Mouse (Mus musculus) lung, adult 2 months (tissue): ENCODE measurements around the gene Kcnc1. TPM values are rescaled to one million over a fixed set of nuclear protein-coding genes. Genes with fewer than 3 reads are reported as not detected.

Experiments
- DNase-seq: peaks from one replicate; pipeline ENCODE4 v3.0.0; 2022
- H3K4me1 ChIP-seq: fragments of 200-500 bp; 2 replicates; pipeline ENCODE4 v1.6.1; 2011; ENCODE audit warnings: low read length; ENCODE audit not compliant: control insufficient read depth, insufficient read depth
- H3K4me3 ChIP-seq: fragments of 200-500 bp; replicated peaks from 2 replicates; pipeline ENCODE3; 2011; ENCODE audit warnings: low read depth, mild to moderate bottlenecking, control low read depth, low read length; ENCODE audit errors: extremely low read depth
- CTCF ChIP-seq: fragments of 200-500 bp; IDR thresholded peaks from 2 replicates; pipeline ENCODE4 v1.5.1; 2011; ENCODE audit warnings: mild to moderate bottlenecking, low read length, control low read depth; ENCODE audit not compliant: insufficient read depth
- POLR2A ChIP-seq: fragments of 200-500 bp; IDR thresholded peaks from 2 replicates; pipeline ENCODE4 v1.6.1; 2011; ENCODE audit warnings: low read depth, mild to moderate bottlenecking, control low read depth, low read length, borderline replicate concordance; ENCODE audit errors: extremely low read depth
- WGBS: fragments of 180-500 bp; shearing (Covaris S2); methylation state at CpG from one replicate; pipeline ENCODE4 v1.1.7; 2018; 5-methylcytosine and 5-hydroxymethylcytosine counted together
- polyA plus RNA-seq: library from polyadenylated mRNA; depleted of rRNA; stranded (reverse); fragments of >200 nt; gene quantifications from 2 replicates; pipeline ENCODE4 v1.2.3, GENCODE M21; 2012

Kcnc1 gene
- polyA plus RNA-seq, 1 experiment: 0.40 TPM

DNA sequence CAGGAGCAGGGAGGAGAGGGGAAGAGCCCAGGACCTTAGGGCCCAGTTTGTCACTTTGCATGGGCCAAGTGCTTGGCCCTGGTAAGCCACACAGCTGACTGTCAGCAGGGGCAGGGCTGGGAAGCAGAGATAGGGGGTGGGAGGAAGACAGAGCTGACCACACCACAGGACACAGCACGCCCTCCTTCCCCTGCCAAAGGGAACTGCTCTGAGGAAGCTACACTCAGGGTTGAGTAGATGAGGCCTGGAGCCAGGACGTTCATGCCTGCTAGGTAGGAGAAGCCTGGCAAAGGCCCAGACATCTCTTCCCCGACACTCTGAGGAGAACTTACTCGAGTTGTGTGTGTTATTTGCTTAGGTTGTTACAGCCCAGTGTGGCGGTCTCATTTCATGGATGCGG lies 49.6 kb downstream of the Kcnc1 start:
- WGBS: 46% methylated on average over 6 of the region's 6 CpGs
- no peak for TF ChIP-seq POLR2A
- no peak for TF ChIP-seq CTCF
- no peaks in the 10 kb centered on the region for H3K4me1 ChIP-seq
- no peak overlapping the region for H3K4me3 ChIP-seq
- DNase-seq: no peak

DNA sequence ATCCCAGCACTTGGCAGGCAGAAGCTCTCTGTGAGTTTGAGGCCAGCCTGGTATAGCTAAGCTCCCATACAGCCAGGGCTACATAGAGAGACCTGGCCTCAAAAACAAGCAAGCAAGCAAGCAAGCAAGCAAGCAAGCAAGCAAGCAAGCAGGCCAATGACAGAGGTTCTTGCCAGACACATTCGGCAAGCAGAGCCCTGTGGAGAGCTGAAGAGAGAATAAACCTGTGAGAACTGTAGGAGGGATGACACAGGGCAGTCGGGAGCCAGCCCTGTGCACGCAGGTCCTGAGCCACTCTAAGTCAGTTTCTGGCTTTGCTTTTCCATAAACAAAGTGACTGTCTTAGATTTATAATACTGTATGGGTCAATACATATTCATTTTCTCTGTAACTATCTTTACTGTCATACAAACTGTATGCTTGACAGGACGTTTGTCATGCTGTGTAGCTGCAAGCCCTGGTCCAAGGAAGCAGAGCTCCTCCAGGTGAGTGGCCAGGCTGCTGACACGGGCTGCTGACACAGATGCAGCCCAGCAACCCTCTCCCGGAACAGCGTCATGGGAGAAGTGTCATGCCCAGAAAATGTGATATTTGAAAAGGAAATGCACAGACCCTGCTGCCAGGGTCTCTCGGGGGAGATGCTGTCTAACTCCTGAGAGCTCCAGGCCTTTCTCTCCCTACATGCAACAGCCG lies 51.3 kb downstream of the Kcnc1 start:
- Histone ChIP-seq H3K4me3 (no peak overlapping the region), H3K4me1 (no peaks in the 10 kb centered on the region)
- DNase-seq: no peak
- WGBS: 51% methylated on average over 9 of the region's 9 CpGs
- TF ChIP-seq CTCF: no peak
- TF ChIP-seq POLR2A: no peak

DNA sequence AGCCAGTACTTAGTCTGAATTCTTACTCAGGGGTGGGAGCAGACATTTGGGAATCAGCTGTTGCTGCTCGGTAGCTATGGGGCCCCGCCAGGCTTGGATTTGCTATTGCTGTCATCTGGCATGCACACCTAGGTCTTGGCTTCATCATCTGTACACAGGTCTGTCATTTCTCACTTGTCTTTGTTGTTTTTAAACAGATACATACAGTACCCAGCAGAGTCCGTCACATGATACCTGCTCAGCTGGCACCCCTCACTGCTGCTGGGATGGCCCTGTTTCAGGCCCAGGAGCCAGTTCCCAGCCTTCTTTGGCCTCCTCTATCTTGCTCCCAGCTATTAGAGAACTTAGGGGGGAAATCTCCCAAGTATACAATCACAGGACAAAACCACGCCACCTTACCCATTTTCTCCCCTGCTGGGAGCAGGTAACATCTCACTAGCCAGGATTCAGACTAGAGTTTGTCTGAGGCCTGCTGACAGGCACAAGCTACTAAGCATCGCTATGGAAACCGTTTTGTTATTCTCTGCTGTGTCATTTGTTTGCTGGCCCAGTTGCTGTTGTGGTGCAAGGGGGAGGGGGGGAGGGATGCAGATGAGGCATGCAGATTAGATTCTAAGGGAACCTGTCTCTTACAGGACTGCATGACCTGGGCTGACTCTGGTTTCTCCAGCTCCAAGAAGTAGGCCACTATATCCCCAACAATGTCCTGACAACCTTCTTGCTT lies 52.8 kb downstream of the Kcnc1 start:
- 64% methylated on average over 6 of the region's 6 CpGs for WGBS
- no peak for TF ChIP-seq POLR2A
- DNase-seq: no peak
- Histone ChIP-seq H3K4me3 (no peak overlapping the region), H3K4me1 (no peaks in the 10 kb centered on the region)

DNA sequence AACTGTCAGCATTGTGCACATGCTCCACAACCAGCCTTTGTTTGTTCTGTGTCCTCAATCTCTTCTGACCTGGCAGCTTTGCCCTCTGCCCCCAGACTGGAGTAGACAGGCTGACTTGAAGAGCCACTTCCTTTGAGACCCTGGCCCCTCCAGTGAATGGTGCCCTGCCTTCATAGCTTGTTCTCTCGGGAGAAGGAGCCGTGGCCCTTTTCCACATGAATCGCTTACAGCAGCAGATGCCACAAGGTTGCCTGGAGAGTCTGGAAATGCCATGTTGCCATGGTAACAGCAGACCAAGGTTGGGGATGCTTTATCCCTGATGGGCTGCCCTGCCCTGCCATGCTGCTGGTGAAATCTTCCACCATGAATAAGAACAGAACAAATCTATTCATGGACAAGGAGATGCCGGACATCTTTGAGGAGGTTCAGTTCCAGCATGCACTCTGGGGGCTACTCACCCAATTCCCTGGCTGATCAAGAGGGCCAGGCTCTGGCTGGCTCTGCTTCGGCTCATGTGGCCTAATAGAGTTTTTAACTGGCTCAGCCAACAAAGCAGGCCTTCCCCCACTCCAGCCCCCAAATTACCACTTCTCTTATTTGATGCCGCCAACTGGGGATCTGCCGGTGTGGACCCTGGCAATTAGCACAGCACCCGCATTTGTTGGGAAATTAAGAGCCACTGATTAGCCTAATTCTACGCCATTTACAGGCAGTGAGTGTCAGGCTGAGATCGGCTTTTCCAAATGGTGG lies 57.8 kb downstream of the Kcnc1 start:
- Histone ChIP-seq H3K4me1 (no peaks in the 10 kb centered on the region), H3K4me3 (no peak overlapping the region)
- TF ChIP-seq CTCF (no peak), POLR2A (no peak)
- DNase-seq: no peak
- WGBS: 49% methylated on average over 10 of the region's 10 CpGs

DNA sequence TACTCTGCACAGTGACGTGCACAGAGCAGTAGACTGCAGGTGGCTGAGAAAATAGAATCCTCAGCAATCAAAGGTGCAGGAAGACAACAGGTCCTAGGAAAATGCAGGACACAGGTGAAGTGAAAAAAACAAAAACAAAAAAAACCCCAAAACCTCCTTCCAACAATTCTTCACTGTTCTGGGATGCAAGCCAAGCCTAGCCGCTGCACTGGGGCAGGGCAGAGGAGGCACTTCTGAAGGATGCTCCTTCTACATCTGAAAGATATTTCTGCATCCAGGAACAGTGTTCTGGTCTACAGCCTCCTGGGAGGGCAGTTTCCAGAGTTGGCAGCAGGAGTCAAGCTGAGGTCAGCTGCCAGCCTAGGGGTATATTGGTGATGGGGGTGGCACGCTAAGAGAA lies 61.6 kb downstream of the Kcnc1 start:
- TF ChIP-seq CTCF (no peak), POLR2A (no peak)
- H3K4me1 ChIP-seq: no peaks in the 10 kb centered on the region
- no peak overlapping the region for H3K4me3 ChIP-seq
- no peak for DNase-seq
- WGBS: 81% methylated on average over 3 of the region's 3 CpGs

DNA sequence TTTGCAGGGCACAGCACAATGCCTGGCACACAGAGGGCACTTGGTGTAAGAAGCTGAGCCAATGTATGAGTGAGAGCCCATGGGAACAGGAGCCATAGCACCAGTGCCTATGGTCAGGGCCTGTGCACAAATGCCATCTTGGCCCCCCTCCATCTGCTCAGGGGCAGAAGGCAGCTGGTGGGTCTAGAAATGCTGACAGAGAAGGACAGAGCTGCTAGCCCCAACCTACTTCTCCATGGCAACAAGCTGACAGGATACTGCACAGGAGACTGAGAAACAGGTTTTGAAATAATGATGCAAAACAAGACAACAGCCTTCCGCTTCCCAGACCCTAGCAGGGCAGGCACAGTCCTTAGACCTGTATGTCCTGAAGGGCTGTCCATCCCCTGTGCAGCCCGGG lies 62.9 kb downstream of the Kcnc1 start:
- TF ChIP-seq POLR2A (no peak), CTCF (no peak)
- 86% methylated on average over 2 of the region's 2 CpGs for WGBS
- Histone ChIP-seq H3K4me1 (no peaks in the 10 kb centered on the region), H3K4me3 (no peak overlapping the region)
- DNase-seq: no peak

DNA sequence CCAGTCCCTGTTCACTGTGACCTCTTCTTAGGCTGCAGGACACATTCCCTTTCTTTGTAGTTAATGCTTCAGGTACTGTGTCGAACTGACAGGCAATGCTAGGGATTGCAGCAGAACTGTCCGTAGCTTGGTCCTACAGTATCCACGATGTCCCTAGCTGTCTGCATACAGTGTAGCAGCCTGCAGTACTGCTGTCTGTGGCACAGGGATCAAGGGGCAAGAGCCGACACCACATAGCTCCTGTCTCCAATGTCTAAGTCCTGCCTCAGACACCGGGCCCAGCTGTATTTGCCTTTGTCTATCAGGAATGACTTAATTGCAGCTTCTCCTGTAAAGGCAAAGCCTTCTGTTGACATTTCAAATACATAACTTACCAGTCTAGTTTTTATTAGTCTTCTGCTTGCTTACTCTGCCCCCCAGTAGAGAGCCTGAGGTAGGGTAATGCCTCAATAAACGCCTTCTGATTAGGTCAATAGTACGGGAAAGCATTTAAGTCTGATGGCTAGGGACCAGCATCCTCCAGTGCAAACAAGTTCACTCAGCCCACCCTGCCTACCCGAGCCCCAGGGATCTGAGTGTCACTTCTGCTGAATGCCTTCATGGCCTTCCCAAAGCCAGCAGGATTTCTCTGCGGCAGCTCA lies 63.4 kb downstream of the Kcnc1 start:
- DNase-seq: no peak
- Histone ChIP-seq H3K4me1 (no peaks in the 10 kb centered on the region), H3K4me3 (no peak overlapping the region)
- TF ChIP-seq POLR2A (no peak), CTCF (no peak)
- 78% methylated on average over 9 of the region's 9 CpGs for WGBS

DNA sequence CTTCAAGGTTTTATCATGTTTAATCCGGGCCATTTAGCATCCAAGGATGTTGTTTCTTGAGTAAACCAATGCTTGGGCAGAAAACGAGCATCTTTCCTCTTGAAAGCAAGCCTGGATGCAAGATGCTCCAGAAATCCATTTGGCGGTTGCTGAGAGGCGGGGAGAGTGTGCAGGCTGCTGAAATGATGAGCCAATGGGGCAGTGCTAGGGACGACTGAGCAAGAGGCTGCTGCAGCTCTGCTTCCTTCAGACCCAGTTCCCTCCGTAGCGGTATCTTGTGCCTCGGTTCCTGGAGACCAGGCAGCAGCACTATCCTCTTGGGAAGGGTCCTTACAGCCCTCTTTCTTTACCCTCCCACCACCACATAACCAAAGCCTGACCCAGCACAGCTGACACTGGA lies 66.0 kb downstream of the Kcnc1 start:
- H3K4me3 ChIP-seq: no peak overlapping the region
- DNase-seq: no peak
- TF ChIP-seq POLR2A: no peak
- no peak for TF ChIP-seq CTCF
- H3K4me1 ChIP-seq: no peaks in the 10 kb centered on the region
- 69% methylated on average over 8 of the region's 8 CpGs for WGBS

DNA sequence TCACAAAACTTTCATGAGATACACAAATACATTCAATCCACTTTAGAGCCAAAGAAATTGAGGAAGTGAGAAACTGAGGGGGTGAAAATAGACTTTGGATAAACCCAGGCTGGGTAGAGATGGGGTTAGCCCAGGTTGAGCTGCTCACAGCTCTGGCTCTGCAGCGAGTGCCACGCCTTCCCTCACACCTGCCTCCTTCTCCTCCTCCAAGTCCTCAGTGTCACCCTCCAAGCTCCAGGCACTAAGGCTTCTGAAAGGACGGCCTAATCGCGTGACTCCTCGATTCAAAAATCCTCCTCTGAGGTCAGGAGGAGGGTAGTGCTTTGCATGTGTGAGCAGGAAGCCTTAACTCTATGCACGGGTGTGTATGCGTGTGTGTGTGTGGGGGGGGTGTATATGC lies 66.8 kb downstream of the Kcnc1 start:
- no peaks in the 10 kb centered on the region for H3K4me1 ChIP-seq
- WGBS: 70% methylated on average over 8 of the region's 8 CpGs
- H3K4me3 ChIP-seq: no peak overlapping the region
- no peak for DNase-seq
- no peak for TF ChIP-seq POLR2A
- no peak for TF ChIP-seq CTCF
